Mouse (Mus musculus): ENCODE data around the gene Katnbl1. TPM values are rescaled to one million over a fixed set of nuclear protein-coding genes. Genes with fewer than 3 reads are reported as not detected.

The Katnbl1 gene
- 2.4 and 2.5 TPM in 2 replicates for polyA plus RNA-seq (2012; rRNA removed; ENCODE audit: low replicate concordance)

DNA sequence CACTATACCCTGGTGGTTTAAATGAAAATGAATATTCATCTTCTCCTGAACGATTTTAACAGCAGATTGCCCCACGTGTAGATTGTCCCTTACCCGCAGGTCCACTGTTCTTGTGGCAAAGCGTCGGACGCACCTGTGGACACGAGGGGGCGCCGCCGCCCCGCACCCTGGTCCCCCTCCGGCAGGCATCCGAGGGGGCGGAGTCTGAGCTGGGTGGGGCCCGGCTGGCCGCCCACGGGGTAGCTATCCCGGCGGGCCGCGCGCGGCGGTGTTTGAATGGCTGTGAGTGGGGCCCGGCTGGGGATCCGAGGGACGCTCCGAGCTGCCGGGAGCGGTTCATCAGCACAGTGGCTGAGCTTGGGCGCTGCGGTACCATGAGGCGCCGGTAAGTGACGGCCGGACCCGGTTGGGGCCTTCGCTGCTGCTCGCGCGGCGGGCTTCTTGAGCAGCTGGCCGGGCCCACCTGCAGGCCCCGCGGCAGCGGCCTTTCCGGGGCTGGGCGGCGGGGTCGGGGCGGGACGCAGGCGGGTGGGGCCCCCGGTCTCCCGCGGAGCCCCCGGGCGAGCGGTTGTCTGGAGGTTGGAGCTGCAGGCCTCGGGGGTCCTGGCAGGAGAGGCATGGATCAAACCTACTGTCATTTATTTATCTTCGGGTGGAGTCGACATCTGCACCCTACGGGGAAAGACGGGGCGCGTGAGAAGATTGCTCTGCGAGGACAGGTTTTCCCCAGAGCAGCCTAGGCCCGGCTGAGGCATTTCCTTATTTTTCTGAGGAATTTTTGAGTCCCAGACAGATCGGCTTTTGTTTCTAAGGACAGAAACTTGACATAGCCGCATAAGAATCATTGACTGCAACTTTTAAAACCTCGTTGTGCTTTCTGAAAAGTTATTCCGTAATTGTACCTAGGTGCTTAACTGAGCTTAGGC lies at the start of gene Katnbl1:
Katnbl1 (plus strand) TSS at position 239 of the 926 bp plus-strand sequence.

DNA sequence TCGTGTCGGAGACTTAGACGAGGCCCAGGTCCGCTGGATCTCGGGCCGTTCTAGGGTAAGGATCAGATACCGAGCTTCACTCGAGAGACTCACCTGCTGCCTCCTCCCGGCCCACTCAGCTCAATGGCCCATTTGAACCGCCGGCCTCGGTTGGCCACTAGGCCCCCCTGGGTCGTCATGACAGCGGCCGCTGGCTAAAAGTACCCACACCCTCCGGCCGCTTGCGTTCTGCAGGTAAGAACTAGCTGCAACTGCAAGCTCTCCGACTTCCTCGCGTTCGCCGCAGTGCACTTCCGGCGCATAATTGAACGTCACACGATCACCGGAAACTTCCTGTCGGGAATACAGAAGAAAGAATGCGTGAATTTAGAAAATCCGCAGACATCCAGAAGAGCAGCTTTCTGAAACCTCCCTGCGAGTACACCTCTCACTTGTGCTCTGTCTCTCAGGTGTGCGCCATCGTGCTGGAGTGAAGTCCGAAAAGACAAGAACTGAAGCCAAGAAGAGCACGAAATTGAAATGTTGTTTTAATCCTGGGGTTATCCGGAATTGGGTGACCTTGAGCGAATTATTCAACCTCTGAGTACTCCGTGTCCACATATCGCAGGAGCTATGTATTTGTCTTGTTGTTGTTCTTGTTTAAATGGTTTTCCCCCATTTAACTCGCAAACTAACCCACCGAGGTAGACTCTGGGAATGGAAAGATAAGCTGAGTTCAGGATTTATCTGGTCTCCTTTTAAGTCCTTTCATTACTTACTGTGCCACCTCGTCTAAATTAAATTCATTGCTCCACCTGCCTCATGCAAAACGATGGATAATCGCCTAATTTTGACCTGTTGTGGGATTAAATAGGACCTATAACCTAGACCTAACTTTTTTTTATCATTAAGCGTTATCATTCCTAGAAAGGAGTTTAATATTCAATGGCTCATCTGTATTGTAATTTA lies 11.0 kb upstream of the Katnbl1 start, which contains the start of gene Emc4:
Emc4 (minus strand) TSS at position 302 of the 948 bp plus-strand sequence.

DNA sequence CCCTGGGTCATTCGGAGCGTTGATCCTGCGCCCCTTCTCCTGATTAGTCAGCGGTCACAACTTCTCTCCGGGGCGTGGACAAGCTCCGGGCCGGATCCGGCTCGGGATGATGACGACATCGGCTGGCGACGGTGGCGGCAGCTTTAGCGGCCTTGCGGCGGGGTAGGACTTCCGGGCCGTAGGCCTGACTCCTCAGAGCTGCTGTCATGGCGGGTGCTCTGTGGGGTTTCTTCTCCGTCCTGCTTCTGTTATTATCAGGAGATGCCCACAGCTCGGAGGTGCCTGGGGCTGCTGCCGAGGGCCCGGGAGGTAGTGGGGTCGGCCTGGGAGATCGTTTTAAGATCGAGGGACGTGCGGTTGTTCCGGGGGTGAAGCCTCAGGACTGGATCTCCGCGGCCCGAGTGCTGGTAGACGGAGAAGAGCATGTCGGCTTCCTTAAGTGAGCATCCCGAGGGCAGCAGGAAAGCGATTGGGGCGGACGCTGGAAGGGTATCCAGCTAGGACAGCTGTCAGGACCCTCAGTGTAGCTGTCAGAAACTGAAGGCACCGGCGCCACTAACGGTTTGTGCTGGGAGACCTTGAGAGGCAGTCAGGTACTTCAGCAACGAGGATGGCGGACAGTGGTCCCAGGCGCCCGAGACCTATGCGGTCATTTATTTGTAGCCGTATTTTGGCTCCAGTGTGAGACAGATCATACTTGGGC lies 76.0 kb downstream of the Katnbl1 start, which contains the start of gene Emc7:
Emc7 (plus strand) TSS at position 136 of the 703 bp plus-strand sequence.

Other genes starting within 250 kb of the Katnbl1 start
- gene Olfr1316, start 244.2 kb upstream of the Katnbl1 start, polyA plus RNA-seq (2012; rRNA removed; ENCODE audit: low replicate concordance) = not detected in 2 replicates
- not detected in 2 replicates for gene Olfr1317, start 238.9 kb upstream of the Katnbl1 start, polyA plus RNA-seq (2012; rRNA removed; ENCODE audit: low replicate concordance)
- not detected in 2 replicates for gene Olfr1318, start 225.0 kb upstream of the Katnbl1 start, polyA plus RNA-seq (2012; rRNA removed; ENCODE audit: low replicate concordance)
- gene Lpcat4, start 139.7 kb upstream of the Katnbl1 start, polyA plus RNA-seq (2012; rRNA removed; ENCODE audit: low replicate concordance) = 17.8 and 45.7 TPM in 2 replicates
- gene Nutm1, start 119.9 kb upstream of the Katnbl1 start, polyA plus RNA-seq (2012; rRNA removed; ENCODE audit: low replicate concordance) = not detected in 2 replicates
- 121 and 144 TPM in 2 replicates for gene Nop10, start 117.3 kb upstream of the Katnbl1 start, polyA plus RNA-seq (2012; rRNA removed; ENCODE audit: low replicate concordance)
- gene Slc12a6, start 113.4 kb upstream of the Katnbl1 start, polyA plus RNA-seq (2012; rRNA removed; ENCODE audit: low replicate concordance) = 26.2 and 32.0 TPM in 2 replicates
- not detected in 2 replicates for gene Gm21985, start 112.9 kb upstream of the Katnbl1 start, polyA plus RNA-seq (2012; rRNA removed; ENCODE audit: low replicate concordance)
- 108 and 146 TPM in 2 replicates for gene Emc4, start 11.2 kb upstream of the Katnbl1 start, polyA plus RNA-seq (2012; rRNA removed; ENCODE audit: low replicate concordance)
- 9.9 and 13.6 TPM in 2 replicates for gene Emc7, start 75.8 kb downstream of the Katnbl1 start, polyA plus RNA-seq (2012; rRNA removed; ENCODE audit: low replicate concordance)
- not detected in 2 replicates for gene Chrm5, start 101.6 kb downstream of the Katnbl1 start, polyA plus RNA-seq (2012; rRNA removed; ENCODE audit: low replicate concordance)
- 8.8 and 8.9 TPM in 2 replicates for gene Aven, start 113.8 kb downstream of the Katnbl1 start, polyA plus RNA-seq (2012; rRNA removed; ENCODE audit: low replicate concordance)

Data from subcutaneous adipose tissue, adult 2 months (tissue).